In the genomic region with DNA sequence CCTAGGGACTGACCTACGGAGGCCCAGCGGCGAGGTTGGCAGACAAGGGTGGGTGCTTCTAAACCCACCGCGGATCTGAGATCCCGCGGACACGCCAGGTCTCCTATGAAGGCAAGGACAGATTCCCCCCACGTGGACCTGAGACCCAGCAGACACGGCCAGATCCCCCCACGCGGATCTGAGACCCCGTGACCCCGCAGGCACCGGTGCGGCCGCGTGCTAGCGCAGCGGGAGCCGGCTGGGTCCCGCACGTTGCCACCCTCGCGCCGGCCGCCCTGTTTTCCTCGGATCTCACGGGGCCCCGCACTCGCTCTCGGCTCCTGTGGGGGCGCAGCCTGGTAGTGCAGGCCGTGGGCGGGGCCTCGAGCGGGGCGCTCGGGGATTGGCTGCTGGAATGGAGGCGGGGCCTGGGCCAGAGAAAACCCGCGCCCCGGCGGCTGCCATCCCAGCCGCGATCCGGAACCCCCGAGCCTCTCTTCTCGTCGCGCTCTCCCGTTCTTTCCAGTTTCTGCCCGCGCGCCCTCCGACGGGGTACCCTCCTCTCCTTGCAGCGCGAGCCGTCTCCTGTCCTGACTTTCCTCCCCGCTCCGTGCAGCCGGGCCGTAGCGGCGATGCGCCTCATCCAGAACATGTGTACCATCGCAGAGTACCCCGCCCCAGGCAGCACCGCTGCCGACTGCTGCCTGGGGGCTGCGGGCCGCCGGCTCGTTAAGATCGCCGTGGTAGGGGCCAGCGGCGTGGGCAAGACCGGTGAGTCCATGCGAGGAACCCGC, we compare ENCODE assay signal across 7 mouse cellular contexts. TPM values are rescaled to one million over a fixed set of nuclear protein-coding genes. Genes with fewer than 3 reads are reported as not detected.
DNase-seq lines count a peak whose midpoint lies in the region; ATAC-seq lines count a peak whose summit lies in the region.

Rasl11b (plus strand) TSS at position 446 of the 773 bp plus-strand sequence.

- intact Hi-C loops in left cerebral cortex, postnatal 25 days (cut with DNase I), result loop anchor here (2.0 to 10.0 kb wide), 4 partner anchors 82 to 170 kb away; partner anchors contain the start of gene Usp46

- peaks cover 40% of the 10 kb centered on the region for H3K4me1 ChIP-seq in intestine, embryonic 16.5 days (ENCODE audit: control insufficient read depth, insufficient read depth, low read length)
- peaks cover 59% of the 10 kb centered on the region for H3K4me1 ChIP-seq in midbrain, embryonic 10.5 days

- H3K4me3 ChIP-seq in intestine, embryonic 16.5 days (ENCODE audit: low read length), result peak within 1 kb of the TSS; percentile 97
- H3K4me3 ChIP-seq in midbrain, embryonic 10.5 days, result peak within 1 kb of the TSS; percentile 91

- peak within 1 kb of the TSS; percentile 80 for H3K27ac ChIP-seq in intestine, embryonic 16.5 days (ENCODE audit: low read length)
- H3K27ac ChIP-seq in midbrain, embryonic 10.5 days (replicated peaks), result peak within 1 kb of the TSS; percentile 91

- no peaks in the 10 kb centered on the region for H3K27me3 ChIP-seq in intestine, embryonic 16.5 days (replicated peaks; ENCODE audit: control insufficient read depth, insufficient read depth, low read length)
- H3K27me3 ChIP-seq in midbrain, embryonic 10.5 days (ENCODE audit: low read depth, poor library complexity, severe bottlenecking), result peaks cover 47% of the 10 kb centered on the region

- under 1% methylated on average over 81 of the region's 82 CpGs for WGBS in intestine, embryonic 16.5 days
- WGBS in midbrain, embryonic 10.5 days, result under 1% methylated on average over 82 of the region's 82 CpGs

- H3K9me3 ChIP-seq in intestine, embryonic 16.5 days (ENCODE audit: control insufficient read depth, low read length), result no peaks in the 10 kb centered on the region
- H3K9me3 ChIP-seq in midbrain, embryonic 10.5 days (replicated peaks), result no peaks in the 10 kb centered on the region

- H3K36me3 ChIP-seq in intestine, embryonic 16.5 days (ENCODE audit: control insufficient read depth, insufficient read depth, low read length), result peaks cover 12% of the 10 kb centered on the region
- peaks cover 32% of the 10 kb centered on the region for H3K36me3 ChIP-seq in midbrain, embryonic 10.5 days

- H3K9ac ChIP-seq in intestine, embryonic 16.5 days (ENCODE audit: low read depth, low read length), result peak within 1 kb of the TSS; percentile 97

- peak within 1 kb of the TSS; percentile 99 for H3K4me2 ChIP-seq in intestine, embryonic 16.5 days (ENCODE audit: low read depth, low read length)

- peak; percentile 98 for DNase-seq in adrenal gland, postnatal 10 days
- peak; percentile 88 for DNase-seq in embryo, embryonic 11.5 days (ENCODE audit: low read depth, low spot score)
- DNase-seq in gastrocnemius, postnatal 4 days (ENCODE audit: low spot score in 2 of 2), result peak; percentile 94
- DNase-seq in left cerebral cortex, postnatal 25 days (ENCODE audit: low spot score in 2 of 2), result peak; percentile 94 to 95
- DNase-seq in midbrain, embryonic 10.5 days (ENCODE audit: low spot score), result peak; percentile 95
- DNase-seq in skeletal muscle tissue, adult 2 months (ENCODE audit: low read depth, low spot score), result peak; percentile 83

- peak; percentile 92 for ATAC-seq in intestine, embryonic 16.5 days

RNA-seq across cellular contexts. Expression of gene Rasl11b, which starts in this region (rescaled TPM):
- total RNA-seq in adrenal gland, postnatal 10 days (2021), result 10 to 100 TPM; 15.7 to 18.6 TPM
- total RNA-seq in gastrocnemius, postnatal 4 days (2021), result 10 to 100 TPM; 11.7 to 15.1 TPM
- 31.5 and 37.6 TPM in 2 replicates for polyA plus RNA-seq in intestine, embryonic 16.5 days (2015; fragmentation: Nextera tagmentation; extraction: Ambion mirVana)
- 10 to 100 TPM; 93.2 to 97.6 TPM for total RNA-seq in left cerebral cortex, postnatal 25 days (2021)
- 27.3 and 30.3 TPM in 2 replicates for polyA plus RNA-seq in midbrain, embryonic 10.5 days (2016; fragmentation: Nextera tagmentation; extraction: Ambion mirVana)

Comparison
In these comparisons a context has a peak if more than half of its experiments do, and no peak if none do; other contexts are left out.
1. Peak in every context shown above with its lines: DNase-seq, ATAC-seq, H3K4me3 ChIP-seq and H3K27ac ChIP-seq.
2. RNA of gene Rasl11b (total RNA-seq): 93.2 to 97.6 TPM in left cerebral cortex, postnatal 25 days; 15.7 to 18.6 TPM in adrenal gland, postnatal 10 days and 11.7 to 15.1 TPM in gastrocnemius, postnatal 4 days; every median in the first group is over 4 times any median in the second.